Mouse (Mus musculus) liver, adult 2 months (tissue): ENCODE measurements at regions not wholly inside any gene's neighbourhood (a gene's known extent, or its start where the extent isn't known, plus 50 kb on each side); places are given as distances from the start of the nearest gene placed in this dataset.

Source experiments
- DNase-seq: peaks from one replicate; pipeline ENCODE4 v3.0.0-alpha.2; 2011; ENCODE audit warnings: low read depth, low spot score; ENCODE audit errors: extremely low read depth
- H3K27ac ChIP-seq: fragments of 200-500 bp; replicated peaks from 2 replicates; pipeline ENCODE4 v1.5.1; 2012; ENCODE audit warnings: low read depth, mild to moderate bottlenecking, control low read depth, inconsistent platforms, low read length; ENCODE audit not compliant: insufficient read depth
- H3K27me3 ChIP-seq: fragments of 200-500 bp; 2 replicates; pipeline ENCODE4 v1.6.1; 2012; ENCODE audit warnings: mild to moderate bottlenecking, moderate library complexity, low read length, inconsistent platforms; ENCODE audit not compliant: control insufficient read depth, insufficient read depth
- H3K36me3 ChIP-seq: fragments of 200-500 bp; 2 replicates; pipeline ENCODE4 v1.6.1; 2012; ENCODE audit warnings: low read length, inconsistent platforms; ENCODE audit not compliant: control insufficient read depth, insufficient read depth
- H3K4me1 ChIP-seq: fragments of 200-500 bp; 2 replicates; pipeline ENCODE4 v1.6.1; 2011; ENCODE audit warnings: low read length; ENCODE audit not compliant: control insufficient read depth, insufficient read depth
- H3K4me3 ChIP-seq: fragments of 200-500 bp; 2 replicates; pipeline ENCODE4 v1.5.1; 2011; ENCODE audit warnings: low read depth, mild to moderate bottlenecking, control low read depth, low read length, moderate library complexity; ENCODE audit not compliant: insufficient read depth
- H3K79me2 ChIP-seq: fragments of 200-500 bp; 2 replicates; pipeline ENCODE4 v1.6.1; 2012; ENCODE audit warnings: inconsistent platforms, mild to moderate bottlenecking, low read length, moderate library complexity; ENCODE audit not compliant: control insufficient read depth, insufficient read depth
- H3K9ac ChIP-seq: fragments of 200-500 bp; 2 replicates; pipeline ENCODE4 v1.6.1; 2012; ENCODE audit warnings: low read depth, mild to moderate bottlenecking, control low read depth, inconsistent platforms, low read length
- CTCF ChIP-seq: fragments of 200-500 bp; IDR thresholded peaks from 2 replicates; pipeline ENCODE4 v1.5.1; 2011; ENCODE audit warnings: low read depth, low read length, control low read depth
- POLR2A ChIP-seq: fragments of 200-500 bp; IDR thresholded peaks from 2 replicates; pipeline ENCODE4 v1.6.1; 2011; ENCODE audit warnings: low read length, control low read depth; ENCODE audit not compliant: insufficient read depth; ENCODE audit errors: extremely low read depth
- WGBS: fragments of 180-500 bp; shearing (Covaris S2); methylation state at CpG from one replicate; pipeline ENCODE4 v1.1.7; 2018; 5-methylcytosine and 5-hydroxymethylcytosine counted together

- Histone ChIP-seq H3K36me3 (no peaks in the 10 kb centered on the region), H3K9ac (no peak overlapping the region), H3K27ac (no peak overlapping the region), H3K79me2 (no peaks in the 10 kb centered on the region), H3K27me3 (no peaks in the 10 kb centered on the region), H3K4me3 (no peak overlapping the region), H3K4me1 (no peaks in the 10 kb centered on the region)
- DNase-seq = no peak
- no peak for TF ChIP-seq POLR2A
- no peak for TF ChIP-seq CTCF
- 86% methylated on average over 18 of the region's 18 CpGs for WGBS
These were observed 155.7 kb upstream of the Sox4 start for GRCm38 (mm10) chr13:29109064-29109856.

- Histone ChIP-seq H3K4me3 (no peak overlapping the region), H3K27ac (no peak overlapping the region), H3K79me2 (no peaks in the 10 kb centered on the region), H3K4me1 (no peaks in the 10 kb centered on the region), H3K27me3 (no peaks in the 10 kb centered on the region), H3K9ac (no peak overlapping the region), H3K36me3 (no peaks in the 10 kb centered on the region)
- TF ChIP-seq POLR2A (no peak), CTCF (no peak)
- 95% methylated on average over 6 of the region's 6 CpGs for WGBS
- no peak for DNase-seq
These were observed 154.7 kb upstream of the Sox4 start for GRCm38 (mm10) chr13:29108214-29108613.

DNA sequence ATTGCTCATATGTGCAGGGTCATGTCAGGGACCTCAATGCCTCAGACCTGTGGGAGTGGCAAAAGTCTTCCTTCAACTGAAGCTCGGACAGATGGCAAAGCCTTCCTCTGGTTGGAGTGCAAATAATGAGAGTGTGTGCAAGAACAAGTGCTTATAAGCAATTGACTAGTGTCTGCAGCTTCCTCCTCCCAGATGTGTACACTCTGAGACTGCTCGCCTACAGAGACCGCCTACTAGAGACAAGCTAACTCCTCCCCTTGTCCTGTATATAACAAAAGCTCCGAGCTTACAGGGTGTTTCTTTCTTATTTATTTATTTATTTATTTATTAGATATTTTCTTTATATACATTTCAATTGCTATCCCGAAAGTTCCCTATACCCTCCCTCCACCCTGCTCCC is 138.7 kb upstream of the Sox4 start:
- TF ChIP-seq CTCF (no peak), POLR2A (no peak)
- 84% methylated on average over 5 of the region's 5 CpGs for WGBS
- no peak overlapping the region for H3K27ac ChIP-seq
- H3K79me2 ChIP-seq = no peaks in the 10 kb centered on the region
- H3K4me3 ChIP-seq = no peak overlapping the region
- no peaks in the 10 kb centered on the region for H3K4me1 ChIP-seq
- no peaks in the 10 kb centered on the region for H3K36me3 ChIP-seq
- H3K27me3 ChIP-seq = no peaks in the 10 kb centered on the region
- DNase-seq = no peak
- no peak overlapping the region for H3K9ac ChIP-seq

- Histone ChIP-seq H3K27me3 (no peaks in the 10 kb centered on the region), H3K4me1 (no peaks in the 10 kb centered on the region), H3K4me3 (no peak overlapping the region), H3K79me2 (no peaks in the 10 kb centered on the region), H3K9ac (no peak overlapping the region), H3K36me3 (no peaks in the 10 kb centered on the region), H3K27ac (no peak overlapping the region)
- 86% methylated on average over 5 of the region's 5 CpGs for WGBS
- TF ChIP-seq CTCF = no peak
- TF ChIP-seq POLR2A = no peak
- no peak for DNase-seq
These were observed 133.3 kb upstream of the Sox4 start for GRCm38 (mm10) chr13:29086854-29087253.

DNA sequence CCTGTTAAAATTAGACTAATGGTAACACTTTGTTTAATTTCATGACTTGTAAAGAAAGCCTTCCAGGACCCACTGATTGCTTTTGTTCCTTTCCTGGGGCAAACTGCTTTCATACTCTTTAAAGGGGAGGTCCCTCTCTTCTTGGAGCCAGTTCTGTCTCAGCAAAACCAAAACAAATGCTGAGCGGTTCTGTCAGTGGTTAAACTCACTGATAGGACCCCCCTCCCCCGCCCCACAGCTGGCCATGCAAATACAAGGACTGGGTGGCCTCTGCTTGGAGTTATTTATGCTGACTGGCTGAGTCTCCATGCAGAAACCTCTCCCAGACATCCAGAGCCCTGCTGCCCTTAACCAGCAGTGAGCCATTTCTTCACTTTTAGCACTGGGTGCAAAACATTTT is 127.6 kb upstream of the Sox4 start:
- WGBS = 42% methylated on average over 2 of the region's 2 CpGs
- H3K9ac ChIP-seq = no peak overlapping the region
- no peak overlapping the region for H3K4me3 ChIP-seq
- no peak overlapping the region for H3K27ac ChIP-seq
- DNase-seq = no peak
- H3K79me2 ChIP-seq = no peaks in the 10 kb centered on the region
- H3K4me1 ChIP-seq = no peaks in the 10 kb centered on the region
- no peaks in the 10 kb centered on the region for H3K27me3 ChIP-seq
- TF ChIP-seq POLR2A = no peak
- TF ChIP-seq CTCF = no peak
- H3K36me3 ChIP-seq = no peaks in the 10 kb centered on the region

DNA sequence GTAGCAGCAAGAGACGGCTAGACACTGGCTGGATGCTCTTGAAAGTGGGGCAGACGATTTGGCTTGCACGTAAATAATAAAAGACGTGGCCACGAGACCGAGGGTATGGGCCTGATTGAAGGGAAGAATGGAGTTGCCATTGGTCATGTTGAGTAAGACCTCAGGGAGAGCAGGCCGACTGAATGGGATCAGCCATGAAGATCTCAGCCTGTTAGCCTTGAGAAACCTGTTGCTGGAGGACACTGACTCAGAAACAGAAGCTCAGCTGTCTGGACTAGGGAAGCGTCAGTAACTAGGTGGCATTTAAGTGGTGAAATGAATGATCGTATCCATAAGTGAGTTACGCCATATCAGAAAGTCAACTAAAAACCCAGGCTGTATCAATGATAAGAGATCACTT is 126.3 kb upstream of the Sox4 start:
- TF ChIP-seq POLR2A = no peak
- no peak for TF ChIP-seq CTCF
- no peak overlapping the region for H3K4me3 ChIP-seq
- H3K36me3 ChIP-seq = no peaks in the 10 kb centered on the region
- 95% methylated on average over 10 of the region's 10 CpGs for WGBS
- no peaks in the 10 kb centered on the region for H3K4me1 ChIP-seq
- no peak overlapping the region for H3K9ac ChIP-seq
- no peak overlapping the region for H3K27ac ChIP-seq
- no peaks in the 10 kb centered on the region for H3K27me3 ChIP-seq
- no peak for DNase-seq
- H3K79me2 ChIP-seq = no peaks in the 10 kb centered on the region
